Mouse (Mus musculus) urinary bladder, adult 2 months (tissue): Measurements from ENCODE around the gene Mfsd9. TPM values are rescaled to one million over a fixed set of nuclear protein-coding genes. Genes with fewer than 3 reads are reported as not detected.

Experiments used
- polyA plus RNA-seq: library from polyadenylated mRNA; depleted of rRNA; stranded (reverse); fragments of >200 nt; gene quantifications from 2 replicates; pipeline ENCODE4 v1.2.3, GENCODE M21; 2012; rRNA removed

Mfsd9 gene
- polyA plus RNA-seq, 1 experiment: 2.8 TPM

Other genes starting within 250 kb of the Mfsd9 start
- 7.7 and 8.3 TPM in 2 replicates for gene Slc9a4, start 210.6 kb downstream of the Mfsd9 start, polyA plus RNA-seq
- 5.2 and 7.0 TPM in 2 replicates for gene Slc9a2, start 110.1 kb downstream of the Mfsd9 start, polyA plus RNA-seq
- gene Tmem182, start 14.9 kb upstream of the Mfsd9 start, polyA plus RNA-seq: 0.93 and 1.0 TPM in 2 replicates